8 mouse cellular contexts compared by ENCODE assay signal in the genomic region with DNA sequence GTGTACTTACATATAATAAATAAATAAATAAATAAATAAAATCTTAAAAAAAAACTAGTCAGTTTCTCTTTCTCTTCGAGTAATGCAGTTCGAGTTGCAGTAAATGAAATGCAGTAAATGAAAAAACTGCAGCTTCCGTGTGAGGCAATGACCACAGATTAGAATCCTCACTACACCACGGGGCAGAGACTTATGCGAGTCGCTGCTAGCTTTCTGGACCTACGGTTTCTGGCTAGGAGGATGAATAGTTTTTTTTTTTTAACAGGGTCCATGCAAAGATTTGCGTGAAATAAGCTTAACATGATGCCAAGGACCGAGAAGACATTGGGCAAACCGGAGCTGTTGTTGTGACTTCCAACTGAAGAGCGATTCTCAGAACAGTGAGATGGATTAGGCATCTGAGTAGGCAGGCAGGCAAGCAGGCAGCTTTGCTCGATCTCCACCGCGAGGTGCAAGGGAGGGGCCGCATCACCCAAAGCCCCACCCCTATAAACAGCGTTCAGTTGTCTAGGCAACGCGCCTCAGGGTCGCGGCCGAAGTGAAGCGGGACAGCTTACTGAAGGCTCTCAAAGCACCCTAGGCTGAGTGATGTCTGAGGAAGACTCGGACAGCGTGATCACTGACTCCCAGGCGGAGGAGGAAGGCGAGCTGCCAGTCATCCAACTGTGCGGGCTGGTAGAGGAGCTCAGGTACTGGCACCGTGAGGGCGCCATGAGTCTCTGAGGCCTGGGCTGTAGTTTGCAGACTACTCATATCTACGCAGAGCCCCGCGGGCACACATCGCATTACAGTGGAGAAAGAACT. TPM values are rescaled to one million over a fixed set of nuclear protein-coding genes. Genes with fewer than 3 reads are reported as not detected.
DNase-seq lines count a peak whose midpoint lies in the region; ATAC-seq and TF ChIP-seq lines count a peak whose summit lies in the region.

A gene (plus strand): TSS at position 502 of the 804 bp plus-strand sequence.

- no peak for TF ChIP-seq CTCF in spleen, adult 2 months (IDR thresholded peaks at IDR 0.05; ENCODE audit: extremely low read depth, insufficient read depth, insufficient read length, insufficient replicate concordance)

- no peaks in the 10 kb centered on the region for H3K4me1 ChIP-seq in embryonic facial prominence, embryonic 11.5 days (ENCODE audit: control insufficient read depth, insufficient read depth, low read length)
- H3K4me1 ChIP-seq in heart, embryonic 10.5 days = peaks cover 6% of the 10 kb centered on the region
- peaks cover 11% of the 10 kb centered on the region for H3K4me1 ChIP-seq in kidney, embryonic 15.5 days
- H3K4me1 ChIP-seq in midbrain, embryonic 15.5 days = no peaks in the 10 kb centered on the region
- H3K4me1 ChIP-seq in spleen, adult 2 months (ENCODE audit: control insufficient read depth, insufficient read depth, insufficient read length) = no peaks in the 10 kb centered on the region

- no peaks in the 10 kb centered on the region for H3K9me3 ChIP-seq in embryonic facial prominence, embryonic 11.5 days (replicated peaks; ENCODE audit: control insufficient read depth, low read length)
- H3K9me3 ChIP-seq in heart, embryonic 10.5 days = no peaks in the 10 kb centered on the region
- H3K9me3 ChIP-seq in kidney, embryonic 15.5 days (replicated peaks) = no peaks in the 10 kb centered on the region
- H3K9me3 ChIP-seq in midbrain, embryonic 15.5 days = no peaks in the 10 kb centered on the region

- DNase-seq in urinary bladder, adult 18-20 months (ENCODE audit: low spot score in 2 of 2) = peak; percentile 37 to 65
- no peak for DNase-seq in urinary bladder, postnatal 10 days (ENCODE audit: low spot score)
- peak; percentile 76 for DNase-seq in embryonic facial prominence, embryonic 11.5 days (ENCODE audit: low spot score)
- peak; percentile 92 for DNase-seq in heart, embryonic 10.5 days (ENCODE audit: low spot score)
- peak; percentile 39 for DNase-seq in liver
- DNase-seq in spleen, adult 2 months (ENCODE audit: low read depth in 1 of 2, low spot score in 2 of 2) = peak in 1 of 2 experiments; percentile 5

- peak within 1 kb of the TSS; percentile 37 for H3K4me3 ChIP-seq in embryonic facial prominence, embryonic 11.5 days (ENCODE audit: low read depth, low read length)
- peak within 1 kb of the TSS; percentile 62 for H3K4me3 ChIP-seq in heart, embryonic 10.5 days
- H3K4me3 ChIP-seq in kidney, embryonic 15.5 days (replicated peaks) = peak within 1 kb of the TSS; percentile 48
- peak within 1 kb of the TSS; percentile 47 for H3K4me3 ChIP-seq in midbrain, embryonic 15.5 days
- peak within 1 kb of the TSS; percentile 31; the same call in 1 of the 2 replicates for H3K4me3 ChIP-seq in spleen, adult 2 months (ENCODE audit: extremely low read depth, insufficient read depth, insufficient read length)

- peak within 1 kb of the TSS; percentile 25 for H3K9ac ChIP-seq in embryonic facial prominence, embryonic 11.5 days (replicated peaks; ENCODE audit: low read length)
- H3K9ac ChIP-seq in kidney, embryonic 15.5 days = peak within 1 kb of the TSS; percentile 39
- H3K9ac ChIP-seq in midbrain, embryonic 15.5 days = peak within 1 kb of the TSS; percentile 25; the same call in 1 of the 2 replicates

- peak; percentile 91 for ATAC-seq in embryonic facial prominence, embryonic 11.5 days (replicated peaks; ENCODE audit: insufficient number of reproducible peaks, low FRiP score, low TSS enrichment, low read depth)
- ATAC-seq in kidney, embryonic 15.5 days (replicated peaks; ENCODE audit: low FRiP score) = peak; percentile 90
- ATAC-seq in midbrain, embryonic 15.5 days (replicated peaks) = peak; percentile 92

- no peak within 1 kb of the TSS for H3K27ac ChIP-seq in embryonic facial prominence, embryonic 11.5 days (replicated peaks; ENCODE audit: low read depth, low read length)
- H3K27ac ChIP-seq in heart, embryonic 10.5 days = peak within 1 kb of the TSS; percentile 75
- 0 out of 2 replicates have a peak within 1 kb of the TSS, but pooled peaks have one; percentile 22 for H3K27ac ChIP-seq in kidney, embryonic 15.5 days
- H3K27ac ChIP-seq in midbrain, embryonic 15.5 days = peak within 1 kb of the TSS; percentile 23; the same call in 1 of the 2 replicates
- H3K27ac ChIP-seq in spleen, adult 2 months (ENCODE audit: insufficient read depth, low read length) = no peak within 1 kb of the TSS

- WGBS in embryonic facial prominence, embryonic 11.5 days = 8% methylated on average over 33 of the region's 33 CpGs
- WGBS in heart, embryonic 10.5 days = 8% methylated on average over 33 of the region's 33 CpGs
- WGBS in kidney, embryonic 15.5 days = 7% methylated on average over 33 of the region's 33 CpGs
- 5% methylated on average over 33 of the region's 33 CpGs for WGBS in midbrain, embryonic 15.5 days
- 11% methylated on average over 33 of the region's 33 CpGs for WGBS in spleen, adult 2 months

- H3K4me2 ChIP-seq in embryonic facial prominence, embryonic 11.5 days (ENCODE audit: low read depth, low read length) = peak within 1 kb of the TSS; percentile 70
- peak within 1 kb of the TSS; percentile 83 for H3K4me2 ChIP-seq in kidney, embryonic 15.5 days
- peak within 1 kb of the TSS; percentile 75 for H3K4me2 ChIP-seq in midbrain, embryonic 15.5 days

- no peaks in the 10 kb centered on the region for H3K27me3 ChIP-seq in embryonic facial prominence, embryonic 11.5 days (ENCODE audit: control insufficient read depth, insufficient read depth, low read length)
- H3K27me3 ChIP-seq in heart, embryonic 10.5 days (ENCODE audit: insufficient read depth, poor library complexity, severe bottlenecking) = no peaks in the 10 kb centered on the region
- H3K27me3 ChIP-seq in kidney, embryonic 15.5 days = no peaks in the 10 kb centered on the region
- no peaks in the 10 kb centered on the region for H3K27me3 ChIP-seq in midbrain, embryonic 15.5 days (replicated peaks)
- no peaks in the 10 kb centered on the region for H3K27me3 ChIP-seq in spleen, adult 2 months (ENCODE audit: control insufficient read depth, insufficient read depth, low read length)

- TF ChIP-seq POLR2A in spleen, adult 2 months (IDR thresholded peaks at IDR 0.05; ENCODE audit: low read depth, low read length) = no peak

- no peaks in the 10 kb centered on the region for H3K36me3 ChIP-seq in embryonic facial prominence, embryonic 11.5 days (replicated peaks; ENCODE audit: control insufficient read depth, insufficient read depth, low read depth, low read length)
- no peaks in the 10 kb centered on the region for H3K36me3 ChIP-seq in heart, embryonic 10.5 days
- H3K36me3 ChIP-seq in kidney, embryonic 15.5 days = no peaks in the 10 kb centered on the region
- no peaks in the 10 kb centered on the region for H3K36me3 ChIP-seq in midbrain, embryonic 15.5 days (replicated peaks)
- H3K36me3 ChIP-seq in spleen, adult 2 months (ENCODE audit: control insufficient read depth, insufficient read depth, low read length) = no peaks in the 10 kb centered on the region

RNA-seq across cellular contexts. Expression of the gene that starts here (rescaled TPM):
- not detected in 2 replicates for polyA plus RNA-seq in embryonic facial prominence, embryonic 11.5 days (2014; fragmentation: Nextera tagmentation; extraction: Ambion mirVana)
- polyA plus RNA-seq in heart, embryonic 10.5 days (2016; fragmentation: Nextera tagmentation; extraction: Ambion mirVana) = 1.4 and 2.2 TPM in 2 replicates
- 0.59 and 0.83 TPM in 2 replicates for polyA plus RNA-seq in kidney, embryonic 15.5 days (2015; fragmentation: Nextera tagmentation; extraction: Ambion mirVana)
- polyA plus RNA-seq in midbrain, embryonic 15.5 days (2015; fragmentation: Nextera tagmentation; extraction: Ambion mirVana) = 1.2 and 1.3 TPM in 2 replicates
- not detected in 2 replicates for polyA plus RNA-seq in spleen, adult 2 months (2012; rRNA removed)

Comparison
In these comparisons a context has a peak if more than half of its experiments do, and no peak if none do; other contexts are left out.
1. Peak in DNase-seq, ATAC-seq, H3K4me3 ChIP-seq, H3K9ac ChIP-seq and H3K4me2 ChIP-seq in embryonic facial prominence, embryonic 11.5 days; RNA of the gene not detected or under 1 TPM.
2. Peak in ATAC-seq, H3K4me3 ChIP-seq, H3K27ac ChIP-seq, H3K9ac ChIP-seq and H3K4me2 ChIP-seq in kidney, embryonic 15.5 days; RNA of the gene not detected or under 1 TPM.
3. H3K27ac ChIP-seq: peak in heart, embryonic 10.5 days (single experiment) and midbrain, embryonic 15.5 days (single experiment); none in embryonic facial prominence, embryonic 11.5 days (single experiment) and spleen, adult 2 months (single experiment).
4. Peak in every context shown above with its lines, with median percentiles within 50 percentile points of each other: ATAC-seq, H3K4me2 ChIP-seq, H3K4me3 ChIP-seq and H3K9ac ChIP-seq.